Comparison of ENCODE assay signal across 29 mouse cellular contexts in the genomic region with DNA sequence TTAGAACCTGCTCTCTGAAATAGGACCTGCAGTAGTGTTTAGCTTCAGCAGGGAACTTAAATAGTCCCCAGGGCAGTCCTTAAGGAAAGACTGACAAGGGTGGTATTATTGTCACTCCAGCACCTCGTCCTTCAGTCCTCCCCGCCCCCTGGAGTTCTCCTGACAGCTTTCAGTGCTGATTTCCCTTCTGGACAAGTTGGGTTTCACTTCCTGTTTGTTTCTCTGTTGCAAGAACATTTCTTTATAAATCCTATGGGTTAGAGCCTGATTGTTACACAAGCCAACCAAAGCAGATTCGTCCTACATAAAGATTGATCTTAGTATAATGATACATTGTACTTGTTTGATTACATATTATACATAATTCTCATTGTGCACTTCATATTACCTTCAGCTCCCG.
DNase-seq lines count a peak whose midpoint lies in the region; ATAC-seq and TF ChIP-seq lines count a peak whose summit lies in the region.
"Had no signal": no experiment of that assay in that cellular context is flagged by ENCODE, and none has a peak within 500 bp of the region (broad histone marks: within the 10 kb centered on the region; RNA-seq: fewer than 3 reads in every experiment).

No protein-coding gene starts in this region.

- H3K4me1 ChIP-seq in CH12.LX (ENCODE audit: control insufficient read depth in 1 of 2, insufficient read depth in 2 of 2), result peaks cover 0 to 5% of the 10 kb centered on the region in 2 experiments; a peak in 1 of 4 replicates
- peaks cover 20% of the 10 kb centered on the region for H3K4me1 ChIP-seq in bone marrow macrophage, adult 2 months (ENCODE audit: control insufficient read depth, insufficient read depth, low read length)
- H3K4me1 ChIP-seq: forebrain, embryonic 12.5 days; heart, embryonic 15.5 days had no signal

- in situ Hi-C loops in CH12.LX (cut with MboI; ENCODE audit: low pct_ligation_motif_present, low pct_unique_long_range_greater_than_20kb, low sequenced_read_pairs), result no loop called here

- no peaks in the 10 kb centered on the region for H3K27me3 ChIP-seq in CH12.LX (replicated peaks)
- H3K27me3 ChIP-seq: embryonic facial prominence, embryonic 13.5 days; forebrain, embryonic 12.5 days; forebrain, embryonic 15.5 days; heart, embryonic 15.5 days had no signal

- no peak overlapping the region for H3K9ac ChIP-seq in CH12.LX (ENCODE audit: insufficient read depth, low read depth)
- H3K9ac ChIP-seq: embryonic facial prominence, embryonic 13.5 days; forebrain, embryonic 12.5 days; forebrain, embryonic 15.5 days; heart, embryonic 15.5 days; hindbrain, embryonic 14.5 days had no signal

- peak; percentile 93 for ATAC-seq in granulocyte monocyte progenitor cell, adult 5-6 weeks (replicated peaks; ENCODE audit: poor library complexity, severe bottlenecking)
- ATAC-seq: activated CD4-positive, CD25-positive, alpha-beta regulatory T cell, adult 4 months; CD4-positive, CD25-positive, alpha-beta regulatory T cell, adult 4 months; forebrain, embryonic 15.5 days; hindbrain, postnatal 0 days; inflammation-experienced regulatory T-cells, adult 6 months had no signal

- dilution Hi-C loops in CH12.LX (cut with MboI; ENCODE audit: extremely low pct_ligation_motif_present, extremely low pct_unique_long_range_greater_than_20kb, low sequenced_read_pairs), result no loop called here

- no peak overlapping the region for H3K4me2 ChIP-seq in CH12.LX (ENCODE audit: insufficient read depth, low read depth, poor library complexity, severe bottlenecking)
- H3K4me2 ChIP-seq: embryonic facial prominence, embryonic 13.5 days; forebrain, embryonic 12.5 days; forebrain, embryonic 15.5 days; heart, embryonic 11.5 days; heart, embryonic 15.5 days; hindbrain, embryonic 14.5 days had no signal

- no peak for TF ChIP-seq POLR2A in CH12.LX (IDR thresholded peaks at IDR 0.05; ENCODE audit: low read depth, low read length)
- TF ChIP-seq POLR2A in bone marrow macrophage, adult 2 months (IDR thresholded peaks at IDR 0.05; ENCODE audit: borderline replicate concordance, low read depth, low read length), result no peak

- TF ChIP-seq CTCF in CH12.LX (conservative IDR thresholded peaks at IDR 0.05 in 1 of 2, IDR thresholded peaks at IDR 0.05 in 1 of 2; ENCODE audit: low read depth in 2 of 2, low read length in 2 of 2), result no peak
- TF ChIP-seq CTCF in bone marrow macrophage, adult 2 months (IDR thresholded peaks at IDR 0.05; ENCODE audit: low read depth, low read length), result no peak

- no peak overlapping the region for H3K27ac ChIP-seq in CH12.LX (ENCODE audit: insufficient read depth, low read depth)
- H3K27ac ChIP-seq in bone marrow macrophage, adult 2 months (ENCODE audit: insufficient read depth, low read depth, low read length), result peak overlapping the region; percentile 11; the same call in 1 of the 2 replicates
- H3K27ac ChIP-seq: embryonic facial prominence, embryonic 10.5 days; embryonic facial prominence, embryonic 13.5 days; forebrain, embryonic 12.5 days; forebrain, embryonic 15.5 days; heart, embryonic 15.5 days; hindbrain, embryonic 14.5 days; hindbrain, postnatal 0 days had no signal

- no peaks in the 10 kb centered on the region for H3K79me2 ChIP-seq in CH12.LX (replicated peaks; ENCODE audit: control insufficient read depth, extremely low read depth, insufficient read depth, poor library complexity, severe bottlenecking)

- H3K4me3 ChIP-seq in CH12.LX (replicated peaks in 1 of 3; ENCODE audit: low read depth in 2 of 3, low read length in 2 of 3, poor library complexity in 1 of 3), result no peak overlapping the region
- no peak overlapping the region for H3K4me3 ChIP-seq in bone marrow macrophage, adult 2 months (ENCODE audit: insufficient read depth, low read length)
- H3K4me3 ChIP-seq: embryonic facial prominence, embryonic 10.5 days; embryonic facial prominence, embryonic 13.5 days; erythroblast, embryonic 14.5 days; forebrain, embryonic 12.5 days; forebrain, embryonic 15.5 days; heart, embryonic 15.5 days had no signal

- no peak for TF ChIP-seq RAD21 in CH12.LX (IDR thresholded peaks at IDR 0.05; ENCODE audit: low read depth, low read length)

- DNase-seq in CH12.LX (ENCODE audit: extremely low read depth), result peak; percentile 2
- DNase-seq in layer of hippocampus, adult 18-20 months (ENCODE audit: low spot score in 2 of 2), result no peak
- no peak for DNase-seq in urinary bladder, postnatal 14 days (ENCODE audit: low spot score)
- no peak for DNase-seq in heart, postnatal 4 days
- DNase-seq: adrenal gland, adult 8-10 months; adrenal gland, postnatal 25 days; cerebellum, adult 11 months; cerebellum, adult 2 months; cerebellum, adult 9-11 months; cerebellum, postnatal 25 days; embryo, embryonic 11 days; gastrocnemius, postnatal 10 days; gastrocnemius, postnatal 36 days; heart, adult 11 months; heart, postnatal 36 days had no signal

- H3K36me3 ChIP-seq in CH12.LX (replicated peaks in 1 of 2; ENCODE audit: control insufficient read depth in 1 of 2, insufficient read depth in 1 of 2, low read length in 1 of 2), result no peaks in the 10 kb centered on the region
- H3K36me3 ChIP-seq: embryonic facial prominence, embryonic 10.5 days; embryonic facial prominence, embryonic 13.5 days; forebrain, embryonic 12.5 days; forebrain, embryonic 15.5 days; heart, embryonic 15.5 days had no signal

- no peak for TF ChIP-seq EP300 in CH12.LX (IDR thresholded peaks at IDR 0.05; ENCODE audit: low read length)

- H3K9me3 ChIP-seq in CH12.LX (replicated peaks; ENCODE audit: low read length), result no peaks in the 10 kb centered on the region
- H3K9me3 ChIP-seq: embryonic facial prominence, embryonic 10.5 days; embryonic facial prominence, embryonic 13.5 days; forebrain, embryonic 12.5 days; forebrain, embryonic 15.5 days; heart, embryonic 15.5 days had no signal

TF ChIP-seq in CH12.LX, 34 proteins besides CTCF, POLR2A, EP300 and RAD21:
- TF ChIP-seq ZC3H11A (IDR thresholded peaks at IDR 0.05; ENCODE audit: low read depth, low read length) (no peak), GABPA (IDR thresholded peaks at IDR 0.05; ENCODE audit: insufficient replicate concordance, low read depth, low read length) (no peak)
TF ChIP-seq in CH12.LX: peak in this region for 0.
